Mouse (Mus musculus) limb, embryonic 10.5 days (tissue): ENCODE results near the gene Htr6. TPM values are rescaled to one million over a fixed set of nuclear protein-coding genes. Genes with fewer than 3 reads are reported as not detected.

Experiments
- DNase-seq: peaks from one replicate; pipeline ENCODE4 v3.0.0-alpha.2; 2017; ENCODE audit warnings: low spot score
- H3K27ac ChIP-seq: fragments of 300-500 bp; sonication (generic); 2 replicates; pipeline ENCODE4 v1.5.1; 2016; ENCODE audit warnings: mild to moderate bottlenecking
- H3K27me3 ChIP-seq: fragments of 300-500 bp; sonication (generic); 2 replicates; pipeline ENCODE4 v1.6.1; 2016; ENCODE audit warnings: low read depth, mild to moderate bottlenecking; ENCODE audit not compliant: poor library complexity, severe bottlenecking
- H3K36me3 ChIP-seq: fragments of 300-500 bp; sonication (generic); 2 replicates; pipeline ENCODE4 v1.6.1; 2016; ENCODE audit warnings: mild to moderate bottlenecking, moderate library complexity
- H3K4me1 ChIP-seq: fragments of 300-500 bp; sonication (generic); 2 replicates; pipeline ENCODE4 v1.6.1; 2016
- H3K4me3 ChIP-seq: fragments of 300-500 bp; sonication (generic); 2 replicates; pipeline ENCODE4 v1.5.1; 2016; ENCODE audit warnings: mild to moderate bottlenecking, moderate library complexity
- H3K9me3 ChIP-seq: fragments of 300-500 bp; sonication (generic); replicated peaks from 2 replicates; pipeline ENCODE4 v1.6.1; 2016; ENCODE audit warnings: mild to moderate bottlenecking
- WGBS: fragments of 180-500 bp; shearing (Covaris S2); methylation state at CpG from one replicate; pipeline ENCODE4 v1.1.7; 2016; 5-methylcytosine and 5-hydroxymethylcytosine counted together
- polyA plus RNA-seq: library from polyadenylated mRNA; unstranded; fragments of >200 nt; fragmentation: Nextera tagmentation; extraction: Ambion mirVana; gene quantifications from 2 replicates; pipeline ENCODE4 v1.2.1, GENCODE M21; 2016

Htr6 gene
- polyA plus RNA-seq, 1 experiment from 2014 or later: not detected

- H3K27me3 ChIP-seq: peaks cover 41% of the 10 kb centered on the region
- peaks cover 16% of the 10 kb centered on the region for H3K4me1 ChIP-seq
- H3K36me3 ChIP-seq: no peaks in the 10 kb centered on the region
- no peak overlapping the region for H3K4me3 ChIP-seq
- no peak for DNase-seq
- WGBS: 57% methylated on average over 12 of the region's 12 CpGs
- H3K9me3 ChIP-seq: no peaks in the 10 kb centered on the region
- H3K27ac ChIP-seq: no peak overlapping the region
Measured at GRCm38 (mm10) chr4:139082790-139083564, 7.6 kb upstream of the Htr6 start.

- Histone ChIP-seq H3K27ac (no peak overlapping the region), H3K36me3 (no peaks in the 10 kb centered on the region), H3K4me1 (peaks cover 16% of the 10 kb centered on the region), H3K27me3 (peaks cover 41% of the 10 kb centered on the region), H3K4me3 (no peak overlapping the region), H3K9me3 (no peaks in the 10 kb centered on the region)
- 78% methylated on average over 18 of the region's 18 CpGs for WGBS
- no peak for DNase-seq
Measured at GRCm38 (mm10) chr4:139081270-139081931, 6.0 kb upstream of the Htr6 start.

GRCm38 (mm10) chr4:139080259-139080658 is 4.9 kb upstream of the Htr6 start:
- H3K9me3 ChIP-seq: no peaks in the 10 kb centered on the region
- H3K4me1 ChIP-seq: peaks cover 24% of the 10 kb centered on the region
- H3K36me3 ChIP-seq: no peaks in the 10 kb centered on the region
- no peak overlapping the region for H3K4me3 ChIP-seq
- 94% methylated on average over 7 of the region's 7 CpGs for WGBS
- DNase-seq: no peak
- peaks cover 49% of the 10 kb centered on the region for H3K27me3 ChIP-seq
- H3K27ac ChIP-seq: no peak overlapping the region

- H3K36me3 ChIP-seq: no peaks in the 10 kb centered on the region
- H3K4me3 ChIP-seq: no peak overlapping the region
- no peaks in the 10 kb centered on the region for H3K9me3 ChIP-seq
- peaks cover 49% of the 10 kb centered on the region for H3K27me3 ChIP-seq
- peaks cover 32% of the 10 kb centered on the region for H3K4me1 ChIP-seq
- WGBS: 88% methylated on average over 11 of the region's 11 CpGs
- H3K27ac ChIP-seq: no peak overlapping the region
- DNase-seq: no peak
Measured at GRCm38 (mm10) chr4:139079439-139079838, 4.1 kb upstream of the Htr6 start.

GRCm38 (mm10) chr4:139078726-139079125 is 3.4 kb upstream of the Htr6 start:
- no peaks in the 10 kb centered on the region for H3K36me3 ChIP-seq
- H3K4me1 ChIP-seq: peaks cover 36% of the 10 kb centered on the region
- no peak overlapping the region for H3K4me3 ChIP-seq
- peaks cover 53% of the 10 kb centered on the region for H3K27me3 ChIP-seq
- WGBS: 20% methylated on average over 4 of the region's 4 CpGs
- no peak overlapping the region for H3K27ac ChIP-seq
- H3K9me3 ChIP-seq: no peaks in the 10 kb centered on the region
- DNase-seq: no peak

- no peaks in the 10 kb centered on the region for H3K36me3 ChIP-seq
- H3K27ac ChIP-seq: no peak overlapping the region
- no peak overlapping the region for H3K4me3 ChIP-seq
- no peaks in the 10 kb centered on the region for H3K9me3 ChIP-seq
- H3K4me1 ChIP-seq: peaks cover 32% of the 10 kb centered on the region
- no peak for DNase-seq
- H3K27me3 ChIP-seq: peaks cover 57% of the 10 kb centered on the region
- WGBS: 45% methylated on average over 2 of the region's 2 CpGs
Measured at GRCm38 (mm10) chr4:139078313-139078712, 2.9 kb upstream of the Htr6 start.

GRCm38 (mm10) chr4:139075915-139076314 is 545 bp upstream of the Htr6 start:
- H3K4me3 ChIP-seq: peak overlapping the region; percentile 67
- 16% methylated on average over 5 of the region's 5 CpGs for whole genome bisulfite sequencing
- no peaks in the 10 kb centered on the region for H3K9me3 ChIP-seq
- no peak for DNase-seq
- no peak overlapping the region for H3K27ac ChIP-seq
- peaks cover 74% of the 10 kb centered on the region for H3K27me3 ChIP-seq
- peaks cover 19% of the 10 kb centered on the region for H3K4me1 ChIP-seq
- H3K36me3 ChIP-seq: no peaks in the 10 kb centered on the region

- peaks cover 19% of the 10 kb centered on the region for H3K4me1 ChIP-seq
- 20% methylated on average over 29 of the region's 29 CpGs for WGBS
- H3K4me3 ChIP-seq: peak overlapping the region; percentile 67; the same call in 1 of the 2 replicates
- H3K27ac ChIP-seq: no peak overlapping the region
- H3K27me3 ChIP-seq: peaks cover 92% of the 10 kb centered on the region
- no peak for DNase-seq
- no peaks in the 10 kb centered on the region for H3K36me3 ChIP-seq
- H3K9me3 ChIP-seq: no peaks in the 10 kb centered on the region
Measured at GRCm38 (mm10) chr4:139074060-139074459, 1.3 kb downstream of the Htr6 start.

- Histone ChIP-seq H3K9me3 (no peaks in the 10 kb centered on the region), H3K27me3 (peaks cover 54% of the 10 kb centered on the region), H3K36me3 (no peaks in the 10 kb centered on the region), H3K4me3 (no peak overlapping the region), H3K27ac (no peak overlapping the region), H3K4me1 (0 out of 2 replicates have a peak, but pooled peaks cover 4% of the 10 kb centered on the region)
- no peak for DNase-seq
- 38% methylated on average over 4 of the region's 4 CpGs for WGBS
Measured at GRCm38 (mm10) chr4:139068287-139068686, 7.1 kb downstream of the Htr6 start.

- no peak overlapping the region for H3K4me3 ChIP-seq
- DNase-seq: no peak
- no peaks in the 10 kb centered on the region for H3K9me3 ChIP-seq
- H3K27ac ChIP-seq: no peak overlapping the region
- H3K4me1 ChIP-seq: 0 out of 2 replicates have a peak, but pooled peaks cover 4% of the 10 kb centered on the region
- H3K36me3 ChIP-seq: no peaks in the 10 kb centered on the region
- 87% methylated on average over 5 of the region's 5 CpGs for WGBS
- H3K27me3 ChIP-seq: peaks cover 20% of the 10 kb centered on the region
Measured at GRCm38 (mm10) chr4:139064831-139065230, 10.5 kb downstream of the Htr6 start.

- 5% methylated on average over 7 of the region's 7 CpGs for WGBS
- Histone ChIP-seq H3K9me3 (no peaks in the 10 kb centered on the region), H3K36me3 (no peaks in the 10 kb centered on the region), H3K27ac (no peak overlapping the region), H3K27me3 (no peaks in the 10 kb centered on the region), H3K4me3 (no peak overlapping the region), H3K4me1 (0 out of 2 replicates have a peak, but pooled peaks cover 3% of the 10 kb centered on the region)
- DNase-seq: peak; percentile 87
Measured at GRCm38 (mm10) chr4:139059569-139059968, 15.8 kb downstream of the Htr6 start.

GRCm38 (mm10) chr4:139058029-139058428 is 17.3 kb downstream of the Htr6 start:
- Histone ChIP-seq H3K4me3 (no peak overlapping the region), H3K27me3 (no peaks in the 10 kb centered on the region), H3K9me3 (no peaks in the 10 kb centered on the region), H3K36me3 (no peaks in the 10 kb centered on the region), H3K27ac (no peak overlapping the region), H3K4me1 (no peaks in the 10 kb centered on the region; the same call in 1 of the 2 replicates)
- 89% methylated on average over 5 of the region's 5 CpGs for WGBS
- no peak for DNase-seq

- no peaks in the 10 kb centered on the region for H3K9me3 ChIP-seq
- DNase-seq: no peak
- no peaks in the 10 kb centered on the region for H3K36me3 ChIP-seq
- no peaks in the 10 kb centered on the region; the same call in 1 of the 2 replicates for H3K4me1 ChIP-seq
- 78% methylated on average over 5 of the region's 5 CpGs for WGBS
- no peaks in the 10 kb centered on the region for H3K27me3 ChIP-seq
- no peak overlapping the region for H3K27ac ChIP-seq
- no peak overlapping the region for H3K4me3 ChIP-seq
Measured at GRCm38 (mm10) chr4:139057291-139057690, 18.1 kb downstream of the Htr6 start.
